Mouse (Mus musculus): Measurements from ENCODE around the gene Tsga10ip. TPM values are rescaled to one million over a fixed set of nuclear protein-coding genes. Genes with fewer than 3 reads are reported as not detected.
A peak's percentile ranks its signal among the peaks of the same experiment; 100 is the strongest.

The Tsga10ip gene
- polyA plus RNA-seq, 1 experiment from 2014 or later = 0.57 TPM

GRCm38 (mm10) chr19:5421784-5422183 lies 19.5 kb upstream of the Tsga10ip start:
- 85% methylated on average over 5 of the region's 5 CpGs for WGBS
- ATAC-seq (replicated peaks; ENCODE audit: low FRiP score) = no peak
- peaks cover 26% of the 10 kb centered on the region for H3K4me1 ChIP-seq

DNA sequence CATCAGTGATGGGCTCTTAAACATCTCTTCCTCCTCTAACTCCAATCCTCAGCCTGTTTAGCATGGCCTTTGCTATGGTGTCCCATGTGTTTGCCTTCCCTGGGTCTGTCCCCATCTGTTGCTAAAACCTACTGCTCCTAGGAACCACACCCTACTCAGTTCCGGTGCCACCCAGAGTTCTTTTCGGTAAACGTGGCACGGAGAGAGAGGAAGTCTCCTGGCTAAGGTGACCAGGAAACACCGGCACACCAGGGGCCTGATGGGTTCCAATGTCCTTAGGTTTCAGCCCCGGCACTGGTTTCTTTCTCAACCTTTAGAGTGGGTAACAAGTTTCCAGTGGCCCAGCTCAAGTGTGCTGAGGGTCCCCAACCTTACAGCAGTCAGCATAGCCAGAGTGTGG lies 18.3 kb upstream of the Tsga10ip start:
- peaks cover 15% of the 10 kb centered on the region for H3K4me1 ChIP-seq
- WGBS = 93% methylated on average over 6 of the region's 6 CpGs
- peaks cover 53% of the 10 kb centered on the region for H3K36me3 ChIP-seq
- H3K27me3 ChIP-seq = no peaks in the 10 kb centered on the region
- no peak overlapping the region for H3K27ac ChIP-seq
- no peak overlapping the region for H3K9ac ChIP-seq
- no peak for ATAC-seq (replicated peaks; ENCODE audit: low FRiP score)
- no peak overlapping the region for H3K4me2 ChIP-seq
- H3K9me3 ChIP-seq (replicated peaks) = no peaks in the 10 kb centered on the region
- no peak overlapping the region for H3K4me3 ChIP-seq (replicated peaks)

More at GRCm38 (mm10) chr19:5421784-5422183, 19.5 kb upstream of the Tsga10ip start:
- Histone ChIP-seq H3K27me3 (no peaks in the 10 kb centered on the region), H3K9ac (no peak overlapping the region), H3K4me3 (replicated peaks) (no peak overlapping the region), H3K27ac (no peak overlapping the region), H3K36me3 (peaks cover 62% of the 10 kb centered on the region), H3K9me3 (replicated peaks) (no peaks in the 10 kb centered on the region), H3K4me2 (no peak overlapping the region)

- Histone ChIP-seq H3K27me3 (no peaks in the 10 kb centered on the region), H3K9ac (no peak overlapping the region), H3K36me3 (peaks cover 53% of the 10 kb centered on the region), H3K4me2 (no peak overlapping the region), H3K9me3 (replicated peaks) (no peaks in the 10 kb centered on the region), H3K4me1 (peaks cover 15% of the 10 kb centered on the region), H3K27ac (no peak overlapping the region), H3K4me3 (replicated peaks) (no peak overlapping the region)
- WGBS = 90% methylated on average over 9 of the region's 9 CpGs
- no peak for ATAC-seq (replicated peaks; ENCODE audit: low FRiP score)
Observed at GRCm38 (mm10) chr19:5419630-5420029, 17.3 kb upstream of the Tsga10ip start.

- 89% methylated on average over 8 of the region's 8 CpGs for WGBS
- Histone ChIP-seq H3K27ac (no peak overlapping the region), H3K4me2 (no peak overlapping the region), H3K4me1 (peaks cover 12% of the 10 kb centered on the region), H3K36me3 (peaks cover 53% of the 10 kb centered on the region), H3K4me3 (replicated peaks) (no peak overlapping the region), H3K9ac (no peak overlapping the region), H3K27me3 (no peaks in the 10 kb centered on the region), H3K9me3 (replicated peaks) (no peaks in the 10 kb centered on the region)
- no peak for ATAC-seq (replicated peaks; ENCODE audit: low FRiP score)
Observed at GRCm38 (mm10) chr19:5418750-5419466, 16.6 kb upstream of the Tsga10ip start.

GRCm38 (mm10) chr19:5414534-5414957 lies 12.2 kb upstream of the Tsga10ip start:
- no peak overlapping the region for H3K9ac ChIP-seq
- no peak overlapping the region for H3K27ac ChIP-seq
- H3K36me3 ChIP-seq = peaks cover 19% of the 10 kb centered on the region
- no peaks in the 10 kb centered on the region for H3K9me3 ChIP-seq (replicated peaks)
- no peaks in the 10 kb centered on the region for H3K4me1 ChIP-seq
- H3K4me2 ChIP-seq = no peak overlapping the region
- WGBS = 72% methylated on average over 2 of the region's 2 CpGs
- no peaks in the 10 kb centered on the region for H3K27me3 ChIP-seq
- no peak for ATAC-seq (replicated peaks; ENCODE audit: low FRiP score)
- H3K4me3 ChIP-seq (replicated peaks) = no peak overlapping the region

DNA sequence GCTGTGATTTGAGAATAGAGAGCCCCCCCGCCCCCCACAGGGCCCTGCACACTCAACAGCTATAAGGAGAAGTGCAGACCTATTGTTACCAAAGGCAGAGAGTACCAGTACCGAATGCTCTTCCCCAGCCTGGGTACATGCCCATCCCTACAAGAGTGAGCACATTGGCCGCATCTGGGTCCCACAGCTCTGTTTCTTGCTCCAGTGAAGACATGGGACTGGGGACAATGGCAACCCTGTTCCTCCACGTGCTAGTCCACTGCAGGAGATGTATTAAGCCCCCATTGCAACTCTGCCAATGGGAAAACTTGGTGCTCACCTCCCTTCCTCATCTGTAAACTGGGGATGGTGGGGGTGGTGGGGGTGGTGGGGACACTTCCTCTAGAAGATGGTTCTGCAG lies 11.5 kb upstream of the Tsga10ip start:
- no peaks in the 10 kb centered on the region for H3K9me3 ChIP-seq (replicated peaks)
- H3K4me2 ChIP-seq = no peak overlapping the region
- H3K27me3 ChIP-seq = no peaks in the 10 kb centered on the region
- H3K4me3 ChIP-seq (replicated peaks) = no peak overlapping the region
- no peak overlapping the region for H3K9ac ChIP-seq
- H3K27ac ChIP-seq = no peak overlapping the region
- 77% methylated on average over 4 of the region's 4 CpGs for WGBS
- ATAC-seq (replicated peaks; ENCODE audit: low FRiP score) = no peak
- 0 out of 2 replicates have a peak, but pooled peaks cover 2% of the 10 kb centered on the region for H3K4me1 ChIP-seq
- peaks cover 18% of the 10 kb centered on the region for H3K36me3 ChIP-seq

- H3K36me3 ChIP-seq = peaks cover 9% of the 10 kb centered on the region; the same call in 1 of the 2 replicates
- H3K4me2 ChIP-seq = no peak overlapping the region
- peaks cover 12% of the 10 kb centered on the region for H3K4me1 ChIP-seq
- no peak overlapping the region for H3K9ac ChIP-seq
- H3K27me3 ChIP-seq = no peaks in the 10 kb centered on the region
- no peak overlapping the region for H3K27ac ChIP-seq
- no peaks in the 10 kb centered on the region for H3K9me3 ChIP-seq (replicated peaks)
- H3K4me3 ChIP-seq (replicated peaks) = no peak overlapping the region
- 54% methylated on average over 5 of the region's 5 CpGs for WGBS
- no peak for ATAC-seq (replicated peaks; ENCODE audit: low FRiP score)
Observed at GRCm38 (mm10) chr19:5411961-5412360, 9.6 kb upstream of the Tsga10ip start.

GRCm38 (mm10) chr19:5410641-5411040 lies 8.3 kb upstream of the Tsga10ip start:
- Histone ChIP-seq H3K27ac (no peak overlapping the region), H3K27me3 (no peaks in the 10 kb centered on the region), H3K9me3 (replicated peaks) (no peaks in the 10 kb centered on the region), H3K4me2 (no peak overlapping the region), H3K4me3 (replicated peaks) (no peak overlapping the region), H3K4me1 (peaks cover 16% of the 10 kb centered on the region), H3K9ac (no peak overlapping the region), H3K36me3 (peaks cover 9% of the 10 kb centered on the region; the same call in 1 of the 2 replicates)
- 83% methylated on average over 5 of the region's 5 CpGs for WGBS
- ATAC-seq (replicated peaks; ENCODE audit: low FRiP score) = no peak

GRCm38 (mm10) chr19:5409068-5409467 lies 6.7 kb upstream of the Tsga10ip start:
- Histone ChIP-seq H3K9ac (no peak overlapping the region), H3K4me3 (replicated peaks) (no peak overlapping the region), H3K27me3 (no peaks in the 10 kb centered on the region), H3K4me2 (no peak overlapping the region), H3K9me3 (replicated peaks) (no peaks in the 10 kb centered on the region), H3K4me1 (peaks cover 16% of the 10 kb centered on the region), H3K36me3 (peaks cover 9% of the 10 kb centered on the region; the same call in 1 of the 2 replicates), H3K27ac (no peak overlapping the region)
- WGBS = 69% methylated on average over 5 of the region's 5 CpGs
- ATAC-seq (replicated peaks; ENCODE audit: low FRiP score) = no peak

DNA sequence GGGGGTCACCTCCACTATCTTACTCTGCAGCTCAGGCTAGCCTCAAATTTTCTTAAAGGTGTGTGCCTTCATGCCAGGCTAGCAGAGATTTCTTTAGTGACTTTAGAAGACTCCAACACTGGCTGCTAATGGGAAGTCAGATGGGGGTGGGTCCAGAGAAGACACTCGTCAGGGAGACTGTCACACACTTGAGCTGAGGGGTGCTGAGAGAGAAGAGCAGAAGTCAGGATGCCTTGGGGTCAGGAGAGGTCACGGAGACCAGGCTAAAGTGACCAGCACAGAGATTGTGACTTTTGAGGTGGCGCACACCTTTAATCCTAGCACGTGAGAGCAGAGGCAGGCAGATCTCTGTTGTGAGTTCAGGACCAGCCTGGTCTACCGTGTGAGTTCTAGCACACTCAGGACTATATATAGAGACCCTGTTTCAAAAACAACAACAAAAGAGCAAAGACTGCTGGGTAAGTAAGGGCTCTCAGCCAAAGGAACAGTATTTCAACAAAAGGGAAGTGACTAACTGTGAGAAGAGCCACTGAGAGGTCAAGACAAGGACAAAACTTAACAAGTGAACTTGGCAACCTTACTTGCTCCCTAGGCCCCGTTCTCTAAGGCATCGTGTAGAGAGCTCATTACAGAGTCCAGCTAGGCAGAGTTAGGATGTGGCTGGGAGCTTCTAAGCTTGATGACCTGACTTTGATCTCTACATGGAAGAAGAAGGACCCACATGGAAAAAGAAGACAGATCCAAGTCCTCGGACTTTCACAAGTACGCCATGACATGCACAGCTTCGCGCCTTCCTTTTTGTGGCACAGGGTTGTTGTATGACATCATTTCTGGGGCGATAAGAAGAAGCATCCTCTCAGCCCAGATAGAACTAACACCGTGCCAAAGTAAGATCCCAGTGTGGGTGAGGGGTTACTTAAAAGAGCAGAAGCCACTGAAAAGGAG lies 6.0 kb upstream of the Tsga10ip start:
- Histone ChIP-seq H3K9me3 (replicated peaks) (no peaks in the 10 kb centered on the region), H3K27me3 (no peaks in the 10 kb centered on the region), H3K9ac (no peak overlapping the region), H3K4me1 (peaks cover 16% of the 10 kb centered on the region), H3K4me3 (replicated peaks) (no peak overlapping the region), H3K27ac (0 out of 2 replicates have a peak overlapping the region, but pooled peaks have one; percentile 25), H3K36me3 (peaks cover 9% of the 10 kb centered on the region; the same call in 1 of the 2 replicates), H3K4me2 (peak overlapping the region; percentile 66)
- WGBS = 85% methylated on average over 13 of the region's 13 CpGs
- no peak for ATAC-seq (replicated peaks; ENCODE audit: low FRiP score)

- Histone ChIP-seq H3K4me1 (peaks cover 16% of the 10 kb centered on the region), H3K27ac (peak overlapping the region; percentile 93), H3K9me3 (replicated peaks) (no peaks in the 10 kb centered on the region), H3K4me3 (replicated peaks) (peak overlapping the region; percentile 55), H3K27me3 (no peaks in the 10 kb centered on the region), H3K4me2 (peak overlapping the region; percentile 66), H3K36me3 (peaks cover 9% of the 10 kb centered on the region; the same call in 1 of the 2 replicates), H3K9ac (peak overlapping the region; percentile 56)
- 20% methylated on average over 7 of the region's 7 CpGs for WGBS
- peak; percentile 73 for ATAC-seq (replicated peaks; ENCODE audit: low FRiP score)
Observed at GRCm38 (mm10) chr19:5407133-5407532, 4.8 kb upstream of the Tsga10ip start.

Measured in kidney, embryonic 15.5 days (tissue).